Mouse (Mus musculus) limb, embryonic 10.5 days (tissue): ENCODE data around the gene Dck. TPM values are rescaled to one million over a fixed set of nuclear protein-coding genes. Genes with fewer than 3 reads are reported as not detected.

Experiments
- DNase-seq: peaks from one replicate; pipeline ENCODE4 v3.0.0-alpha.2; 2017; ENCODE audit warnings: low spot score
- H3K27ac ChIP-seq: fragments of 300-500 bp; sonication (generic); 2 replicates; pipeline ENCODE4 v1.5.1; 2016; ENCODE audit warnings: mild to moderate bottlenecking
- H3K27me3 ChIP-seq: fragments of 300-500 bp; sonication (generic); 2 replicates; pipeline ENCODE4 v1.6.1; 2016; ENCODE audit warnings: low read depth, mild to moderate bottlenecking; ENCODE audit not compliant: poor library complexity, severe bottlenecking
- H3K36me3 ChIP-seq: fragments of 300-500 bp; sonication (generic); 2 replicates; pipeline ENCODE4 v1.6.1; 2016; ENCODE audit warnings: mild to moderate bottlenecking, moderate library complexity
- H3K4me1 ChIP-seq: fragments of 300-500 bp; sonication (generic); 2 replicates; pipeline ENCODE4 v1.6.1; 2016
- H3K4me3 ChIP-seq: fragments of 300-500 bp; sonication (generic); 2 replicates; pipeline ENCODE4 v1.5.1; 2016; ENCODE audit warnings: mild to moderate bottlenecking, moderate library complexity
- H3K9me3 ChIP-seq: fragments of 300-500 bp; sonication (generic); replicated peaks from 2 replicates; pipeline ENCODE4 v1.6.1; 2016; ENCODE audit warnings: mild to moderate bottlenecking
- WGBS: fragments of 180-500 bp; shearing (Covaris S2); methylation state at CpG from one replicate; pipeline ENCODE4 v1.1.7; 2016; 5-methylcytosine and 5-hydroxymethylcytosine counted together
- polyA plus RNA-seq: library from polyadenylated mRNA; unstranded; fragments of >200 nt; fragmentation: Nextera tagmentation; extraction: Ambion mirVana; gene quantifications from 2 replicates; pipeline ENCODE4 v1.2.1, GENCODE M21; 2016

Gene Dck
- polyA plus RNA-seq, 1 experiment from 2014 or later = 88.2 TPM

GRCm38 (mm10) chr5:88762611-88763010, 2.2 kb upstream of the Dck start:
- Histone ChIP-seq H3K36me3 (peaks cover 7% of the 10 kb centered on the region), H3K27ac (no peak overlapping the region), H3K4me1 (peaks cover 15% of the 10 kb centered on the region), H3K9me3 (no peaks in the 10 kb centered on the region), H3K27me3 (no peaks in the 10 kb centered on the region), H3K4me3 (no peak overlapping the region)
- DNase-seq = no peak
- WGBS = 90% methylated on average over 5 of the region's 5 CpGs

DNA sequence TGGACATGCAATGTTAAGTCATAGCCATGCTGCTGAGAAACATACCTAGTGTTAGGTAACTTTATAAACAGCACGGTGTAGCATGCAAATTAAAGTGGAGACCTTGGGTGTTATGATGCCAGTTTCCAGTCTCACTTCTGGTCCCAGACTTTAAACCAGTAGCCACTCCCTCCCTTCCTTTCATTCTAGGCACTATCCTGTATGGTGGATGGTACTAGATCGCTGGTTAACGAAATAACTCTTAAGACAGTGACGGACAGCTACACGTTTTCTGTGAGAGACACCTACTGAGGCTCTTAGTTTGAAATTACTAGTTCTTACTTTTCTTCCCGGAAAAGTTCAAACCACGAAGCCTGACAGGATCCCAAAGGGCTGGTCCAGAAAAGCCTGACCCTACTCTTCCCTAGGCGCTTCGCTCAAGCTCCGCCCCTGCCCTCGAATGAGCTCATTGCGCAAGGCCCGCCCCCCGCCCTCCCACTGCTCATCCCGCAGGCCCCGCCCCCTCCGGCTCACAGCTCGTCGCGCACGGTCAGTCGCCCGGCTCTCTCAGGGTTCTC, 288 bp upstream of the Dck start:
- WGBS = under 1% methylated on average over 23 of the region's 23 CpGs
- Histone ChIP-seq H3K4me1 (peaks cover 15% of the 10 kb centered on the region), H3K36me3 (peaks cover 26% of the 10 kb centered on the region), H3K27ac (peak overlapping the region; percentile 94), H3K4me3 (peak overlapping the region; percentile 75), H3K9me3 (no peaks in the 10 kb centered on the region), H3K27me3 (no peaks in the 10 kb centered on the region)
- DNase-seq = no peak

DNA sequence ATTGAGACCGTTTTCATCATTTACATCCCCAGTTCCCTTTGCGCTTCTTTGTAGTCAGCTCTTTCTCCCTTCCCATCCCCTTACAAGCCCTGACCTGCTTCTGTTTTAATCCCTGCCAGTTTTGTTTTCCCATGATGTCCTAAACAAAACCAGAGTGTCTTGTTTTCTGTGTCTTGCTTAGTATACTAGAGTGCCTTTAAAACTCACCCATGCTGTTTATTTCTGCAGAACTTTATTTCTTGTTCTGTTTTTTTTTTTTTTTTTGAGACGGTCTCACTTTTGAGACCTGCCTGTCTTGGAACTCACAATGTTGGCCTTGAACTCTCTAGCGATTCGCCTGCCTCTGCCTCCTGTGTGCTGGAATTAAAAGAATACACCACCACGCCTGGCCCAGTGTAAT, 791 bp downstream of the Dck start:
- peaks cover 15% of the 10 kb centered on the region for H3K4me1 ChIP-seq
- peaks cover 37% of the 10 kb centered on the region for H3K36me3 ChIP-seq
- DNase-seq = no peak
- H3K9me3 ChIP-seq = no peaks in the 10 kb centered on the region
- WGBS = 21% methylated on average over 6 of the region's 6 CpGs
- peak overlapping the region; percentile 94 for H3K27ac ChIP-seq
- H3K27me3 ChIP-seq = no peaks in the 10 kb centered on the region
- H3K4me3 ChIP-seq = peak overlapping the region; percentile 75

GRCm38 (mm10) chr5:88766121-88766520, 1.3 kb downstream of the Dck start:
- Histone ChIP-seq H3K27ac (peak overlapping the region; percentile 7; the same call in 1 of the 2 replicates), H3K27me3 (no peaks in the 10 kb centered on the region), H3K4me3 (peak overlapping the region; percentile 75), H3K4me1 (peaks cover 15% of the 10 kb centered on the region), H3K9me3 (no peaks in the 10 kb centered on the region), H3K36me3 (peaks cover 41% of the 10 kb centered on the region)
- no peak for DNase-seq
- 78% methylated on average over 6 of the region's 6 CpGs for WGBS

DNA sequence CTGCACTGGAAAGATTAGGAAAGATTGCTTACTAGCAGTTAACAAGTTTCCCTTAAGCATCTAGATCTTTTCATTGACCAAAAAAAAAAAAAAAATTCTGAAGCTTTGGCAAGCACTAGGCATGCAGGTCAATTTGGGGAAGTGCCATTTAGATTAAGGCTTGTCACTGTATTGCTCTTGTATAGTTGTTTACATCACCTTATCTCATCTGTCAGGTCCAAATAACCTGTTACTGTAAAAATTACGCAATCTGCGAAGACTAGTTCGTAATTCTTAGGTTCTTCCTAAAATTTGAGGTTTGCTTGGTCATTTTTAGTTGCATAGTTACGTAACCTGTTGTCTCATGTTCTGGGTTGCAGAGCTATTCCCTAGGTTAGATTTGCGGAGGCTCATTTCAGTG, 2.1 kb downstream of the Dck start:
- WGBS = 94% methylated on average over 5 of the region's 5 CpGs
- Histone ChIP-seq H3K27me3 (no peaks in the 10 kb centered on the region), H3K4me3 (peak overlapping the region; percentile 75), H3K9me3 (no peaks in the 10 kb centered on the region), H3K36me3 (peaks cover 49% of the 10 kb centered on the region), H3K27ac (no peak overlapping the region), H3K4me1 (peaks cover 15% of the 10 kb centered on the region)
- no peak for DNase-seq

DNA sequence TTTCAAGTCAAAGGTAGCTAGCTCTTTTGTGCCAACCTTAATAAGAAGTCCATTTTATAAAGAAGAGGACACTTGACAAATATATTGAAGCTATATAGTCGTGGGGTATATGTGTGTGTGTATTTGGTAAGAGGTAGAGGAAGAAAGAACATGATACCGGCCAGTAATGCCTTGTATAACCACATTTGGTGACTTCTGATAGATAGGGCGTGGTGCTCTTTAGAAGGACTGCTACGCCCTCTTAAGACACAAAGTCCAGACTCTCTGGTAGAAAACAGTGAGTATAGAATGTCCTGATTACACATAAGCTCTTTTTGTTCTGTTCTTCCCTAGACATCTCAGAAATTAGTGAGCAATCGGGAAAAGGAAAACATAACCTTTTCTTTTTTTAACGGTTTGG, 3.4 kb downstream of the Dck start:
- Histone ChIP-seq H3K27ac (no peak overlapping the region), H3K4me1 (peaks cover 15% of the 10 kb centered on the region), H3K36me3 (peaks cover 62% of the 10 kb centered on the region), H3K27me3 (no peaks in the 10 kb centered on the region), H3K4me3 (no peak overlapping the region), H3K9me3 (no peaks in the 10 kb centered on the region)
- 93% methylated on average over 6 of the region's 6 CpGs for WGBS
- DNase-seq = no peak

GRCm38 (mm10) chr5:88782072-88782765, 17.4 kb downstream of the Dck start:
- H3K27me3 ChIP-seq = no peaks in the 10 kb centered on the region
- no peaks in the 10 kb centered on the region for H3K4me1 ChIP-seq
- 82% methylated on average over 7 of the region's 7 CpGs for WGBS
- no peak overlapping the region for H3K4me3 ChIP-seq
- DNase-seq = no peak
- no peak overlapping the region for H3K27ac ChIP-seq
- H3K36me3 ChIP-seq = peaks cover 92% of the 10 kb centered on the region
- H3K9me3 ChIP-seq = no peaks in the 10 kb centered on the region

- H3K27ac ChIP-seq = no peak overlapping the region
- H3K4me3 ChIP-seq = no peak overlapping the region
- H3K9me3 ChIP-seq = no peaks in the 10 kb centered on the region
- DNase-seq = no peak
- 89% methylated on average over 1 of the region's 1 CpGs for WGBS
- peaks cover 67% of the 10 kb centered on the region for H3K36me3 ChIP-seq
- H3K4me1 ChIP-seq = no peaks in the 10 kb centered on the region
- H3K27me3 ChIP-seq = no peaks in the 10 kb centered on the region
Measured at GRCm38 (mm10) chr5:88785059-88785458, 20.3 kb downstream of the Dck start.

GRCm38 (mm10) chr5:88790675-88791074, 25.9 kb downstream of the Dck start:
- 55% methylated on average over 9 of the region's 9 CpGs for WGBS
- Histone ChIP-seq H3K4me3 (no peak overlapping the region), H3K27me3 (no peaks in the 10 kb centered on the region), H3K4me1 (no peaks in the 10 kb centered on the region), H3K27ac (no peak overlapping the region), H3K9me3 (no peaks in the 10 kb centered on the region), H3K36me3 (peaks cover 15% of the 10 kb centered on the region)
- no peak for DNase-seq

GRCm38 (mm10) chr5:88791256-88792245, 26.8 kb downstream of the Dck start:
- Histone ChIP-seq H3K27me3 (no peaks in the 10 kb centered on the region), H3K4me1 (peaks cover 2% of the 10 kb centered on the region), H3K4me3 (no peak overlapping the region), H3K36me3 (peaks cover 6% of the 10 kb centered on the region), H3K27ac (peak overlapping the region; percentile 46; the same call in 1 of the 2 replicates), H3K9me3 (no peaks in the 10 kb centered on the region)
- DNase-seq = peak; percentile 67
- whole genome bisulfite sequencing = 46% methylated on average over 10 of the region's 10 CpGs

- H3K9me3 ChIP-seq = no peaks in the 10 kb centered on the region
- H3K4me1 ChIP-seq = peaks cover 4% of the 10 kb centered on the region
- H3K27me3 ChIP-seq = no peaks in the 10 kb centered on the region
- H3K36me3 ChIP-seq = no peaks in the 10 kb centered on the region
- 93% methylated on average over 3 of the region's 3 CpGs for WGBS
- no peak overlapping the region for H3K27ac ChIP-seq
- H3K4me3 ChIP-seq = no peak overlapping the region
- DNase-seq = no peak
Measured at GRCm38 (mm10) chr5:88793676-88794075, 28.9 kb downstream of the Dck start.

GRCm38 (mm10) chr5:88795910-88796584, 31.3 kb downstream of the Dck start:
- Histone ChIP-seq H3K4me3 (no peak overlapping the region), H3K27ac (no peak overlapping the region), H3K9me3 (no peaks in the 10 kb centered on the region), H3K4me1 (peaks cover 4% of the 10 kb centered on the region), H3K36me3 (no peaks in the 10 kb centered on the region), H3K27me3 (no peaks in the 10 kb centered on the region)
- WGBS = 53% methylated on average over 9 of the region's 9 CpGs
- DNase-seq = no peak
